Mouse (Mus musculus): Measurements from ENCODE around the gene Adamts14. TPM values are rescaled to one million over a fixed set of nuclear protein-coding genes. Genes with fewer than 3 reads are reported as not detected.

The Adamts14 gene
- total and polyA plus RNA-seq, 3 experiments, result not detected

- Histone ChIP-seq H3K27me3 (ENCODE audit: insufficient read depth, low read length) (no peaks in the 10 kb centered on the region), H3K4me3 (ENCODE audit: low read depth, low read length) (no peak overlapping the region), H3K4me1 (ENCODE audit: insufficient read depth, low read depth, low read length) (no peaks in the 10 kb centered on the region), H3K9me3 (replicated peaks) (peaks cover 56% of the 10 kb centered on the region), H3K36me3 (replicated peaks) (no peaks in the 10 kb centered on the region)
- TF ChIP-seq CTCF (IDR thresholded peaks at IDR 0.05; ENCODE audit: low read depth, low read length), result no peak
- TF ChIP-seq POLR2AphosphoS5 (IDR thresholded peaks at IDR 0.05; ENCODE audit: insufficient replicate concordance, low read depth, low read length), result no peak
- no peak for TF ChIP-seq GATA1 (IDR thresholded peaks at IDR 0.05; ENCODE audit: borderline replicate concordance, low read length)
- no peak for TF ChIP-seq GATA2 (IDR thresholded peaks at IDR 0.05; ENCODE audit: borderline replicate concordance, low read depth, low read length)
- TF ChIP-seq TAL1 (conservative IDR thresholded peaks at IDR 0.05; ENCODE audit: low read depth, low read length), result no peak
- DNase-seq (ENCODE audit: low spot score), result no peak
- ATAC-seq (ENCODE audit: extremely low read depth, insufficient number of reproducible peaks, low FRiP score, poor library complexity, severe bottlenecking), result no peak
Observed at GRCm38 (mm10) chr10:61201596-61202318, 71.5 kb downstream of the Adamts14 start.

- ATAC-seq (ENCODE audit: extremely low read depth, insufficient number of reproducible peaks, low FRiP score, poor library complexity, severe bottlenecking) (no peak), DNase-seq (ENCODE audit: low spot score) (no peak)
- TF ChIP-seq GATA2 (IDR thresholded peaks at IDR 0.05; ENCODE audit: borderline replicate concordance, low read depth, low read length), result no peak
- TF ChIP-seq CTCF (IDR thresholded peaks at IDR 0.05; ENCODE audit: low read depth, low read length), result no peak
- TF ChIP-seq GATA1 (IDR thresholded peaks at IDR 0.05; ENCODE audit: borderline replicate concordance, low read length), result no peak
- no peak for TF ChIP-seq POLR2AphosphoS5 (IDR thresholded peaks at IDR 0.05; ENCODE audit: insufficient replicate concordance, low read depth, low read length)
- peaks cover 52% of the 10 kb centered on the region for H3K9me3 ChIP-seq (replicated peaks)
- H3K4me3 ChIP-seq (ENCODE audit: low read depth, low read length), result no peak overlapping the region
- no peaks in the 10 kb centered on the region for H3K4me1 ChIP-seq (ENCODE audit: insufficient read depth, low read depth, low read length)
- H3K36me3 ChIP-seq (replicated peaks), result no peaks in the 10 kb centered on the region
- H3K27me3 ChIP-seq (ENCODE audit: insufficient read depth, low read length), result no peaks in the 10 kb centered on the region
Observed at GRCm38 (mm10) chr10:61200998-61201397, 72.2 kb downstream of the Adamts14 start.

GRCm38 (mm10) chr10:61200232-61200820 is 72.9 kb downstream of the Adamts14 start:
- Histone ChIP-seq H3K4me3 (ENCODE audit: low read depth, low read length) (no peak overlapping the region), H3K4me1 (ENCODE audit: insufficient read depth, low read depth, low read length) (no peaks in the 10 kb centered on the region), H3K27me3 (ENCODE audit: insufficient read depth, low read length) (no peaks in the 10 kb centered on the region), H3K36me3 (replicated peaks) (no peaks in the 10 kb centered on the region), H3K9me3 (replicated peaks) (peaks cover 48% of the 10 kb centered on the region)
- no peak for ATAC-seq (ENCODE audit: extremely low read depth, insufficient number of reproducible peaks, low FRiP score, poor library complexity, severe bottlenecking)
- TF ChIP-seq TAL1 (conservative IDR thresholded peaks at IDR 0.05; ENCODE audit: low read depth, low read length) (no peak), CTCF (IDR thresholded peaks at IDR 0.05; ENCODE audit: low read depth, low read length) (no peak), POLR2AphosphoS5 (IDR thresholded peaks at IDR 0.05; ENCODE audit: insufficient replicate concordance, low read depth, low read length) (no peak), GATA2 (IDR thresholded peaks at IDR 0.05; ENCODE audit: borderline replicate concordance, low read depth, low read length) (no peak), GATA1 (IDR thresholded peaks at IDR 0.05; ENCODE audit: borderline replicate concordance, low read length) (no peak)
- DNase-seq (ENCODE audit: low spot score), result no peak

- Histone ChIP-seq H3K4me3 (ENCODE audit: low read depth, low read length) (no peak overlapping the region), H3K9me3 (replicated peaks) (peaks cover 44% of the 10 kb centered on the region), H3K4me1 (ENCODE audit: insufficient read depth, low read depth, low read length) (no peaks in the 10 kb centered on the region), H3K36me3 (replicated peaks) (no peaks in the 10 kb centered on the region), H3K27me3 (ENCODE audit: insufficient read depth, low read length) (no peaks in the 10 kb centered on the region)
- TF ChIP-seq CTCF (IDR thresholded peaks at IDR 0.05; ENCODE audit: low read depth, low read length), result no peak
- TF ChIP-seq GATA2 (IDR thresholded peaks at IDR 0.05; ENCODE audit: borderline replicate concordance, low read depth, low read length), result no peak
- no peak for TF ChIP-seq GATA1 (IDR thresholded peaks at IDR 0.05; ENCODE audit: borderline replicate concordance, low read length)
- no peak for TF ChIP-seq POLR2AphosphoS5 (IDR thresholded peaks at IDR 0.05; ENCODE audit: insufficient replicate concordance, low read depth, low read length)
- no peak for TF ChIP-seq TAL1 (conservative IDR thresholded peaks at IDR 0.05; ENCODE audit: low read depth, low read length)
- ATAC-seq (ENCODE audit: extremely low read depth, insufficient number of reproducible peaks, low FRiP score, poor library complexity, severe bottlenecking) (no peak), DNase-seq (ENCODE audit: low spot score) (no peak)
Observed at GRCm38 (mm10) chr10:61199566-61200213, 73.5 kb downstream of the Adamts14 start.

- H3K27me3 ChIP-seq (ENCODE audit: insufficient read depth, low read length), result no peaks in the 10 kb centered on the region
- H3K9me3 ChIP-seq (replicated peaks), result peaks cover 24% of the 10 kb centered on the region
- no peak overlapping the region for H3K4me3 ChIP-seq (ENCODE audit: low read depth, low read length)
- ATAC-seq (ENCODE audit: extremely low read depth, insufficient number of reproducible peaks, low FRiP score, poor library complexity, severe bottlenecking), result no peak
- H3K36me3 ChIP-seq (replicated peaks), result no peaks in the 10 kb centered on the region
- H3K4me1 ChIP-seq (ENCODE audit: insufficient read depth, low read depth, low read length), result no peaks in the 10 kb centered on the region
- DNase-seq (ENCODE audit: low spot score), result no peak
- TF ChIP-seq GATA1 (IDR thresholded peaks at IDR 0.05; ENCODE audit: borderline replicate concordance, low read length), result no peak
- TF ChIP-seq POLR2AphosphoS5 (IDR thresholded peaks at IDR 0.05; ENCODE audit: insufficient replicate concordance, low read depth, low read length), result no peak
- TF ChIP-seq TAL1 (conservative IDR thresholded peaks at IDR 0.05; ENCODE audit: low read depth, low read length), result no peak
- TF ChIP-seq CTCF (IDR thresholded peaks at IDR 0.05; ENCODE audit: low read depth, low read length), result no peak
- TF ChIP-seq GATA2 (IDR thresholded peaks at IDR 0.05; ENCODE audit: borderline replicate concordance, low read depth, low read length), result no peak
Observed at GRCm38 (mm10) chr10:61195718-61196291, 77.4 kb downstream of the Adamts14 start.

GRCm38 (mm10) chr10:61195216-61195615 is 78.0 kb downstream of the Adamts14 start:
- no peaks in the 10 kb centered on the region for H3K4me1 ChIP-seq (ENCODE audit: insufficient read depth, low read depth, low read length)
- peaks cover 21% of the 10 kb centered on the region for H3K9me3 ChIP-seq (replicated peaks)
- no peaks in the 10 kb centered on the region for H3K27me3 ChIP-seq (ENCODE audit: insufficient read depth, low read length)
- no peaks in the 10 kb centered on the region for H3K36me3 ChIP-seq (replicated peaks)
- ATAC-seq (ENCODE audit: extremely low read depth, insufficient number of reproducible peaks, low FRiP score, poor library complexity, severe bottlenecking), result no peak
- TF ChIP-seq POLR2AphosphoS5 (IDR thresholded peaks at IDR 0.05; ENCODE audit: insufficient replicate concordance, low read depth, low read length), result no peak
- DNase-seq (ENCODE audit: low spot score), result no peak
- no peak overlapping the region for H3K4me3 ChIP-seq (ENCODE audit: low read depth, low read length)
